Mouse (Mus musculus): ENCODE results near the gene Rab7.

- TF ChIP-seq POLR2A (IDR thresholded peaks at IDR 0.05; ENCODE audit: borderline replicate concordance, control insufficient read depth, low read depth, low read length), result no peak
- TF ChIP-seq CTCF (IDR thresholded peaks at IDR 0.05; ENCODE audit: control insufficient read depth, insufficient read depth, low read length), result no peak
These were observed 25.9 kb downstream of the Rab7 start for GRCm38 (mm10) chr6:88019154-88019553.

Measured in bone marrow, adult 2 months (tissue).